Mouse (Mus musculus) c-Kit-negative CD71-positive TER-119-positive erythroid progenitor cells, embryonic 14.5 days (primary cell): ENCODE data around the gene Pip5kl1.

Source experiments
- DNase-seq: peaks from one replicate; pipeline ENCODE4 v3.0.0-alpha.2; 2013; ENCODE audit warnings: low read depth, low spot score

Gene Pip5kl1

DNA sequence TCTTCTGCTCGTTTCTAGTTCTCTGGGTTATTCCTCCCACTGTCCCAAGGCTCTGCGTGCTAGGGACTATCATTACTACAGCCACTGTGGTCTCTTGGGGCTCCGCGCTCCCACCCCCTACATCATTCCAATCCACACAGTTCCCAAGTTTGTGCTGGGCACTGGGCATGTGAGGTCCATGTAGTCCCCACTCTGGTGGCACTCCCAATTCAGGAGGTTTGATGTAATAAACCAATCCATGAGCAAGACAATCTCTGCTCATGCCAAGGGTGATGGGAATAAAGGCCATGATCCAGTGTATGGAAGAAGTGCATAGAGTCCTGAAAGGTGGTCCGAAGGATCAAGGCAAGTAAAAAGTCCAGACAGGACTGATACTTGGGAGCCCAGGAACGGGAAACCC is at the start of gene Pip5kl1:
Pip5kl1 (plus strand) TSS at position 301 of the 400 bp plus-strand sequence.
- no peak for DNase-seq

DNA sequence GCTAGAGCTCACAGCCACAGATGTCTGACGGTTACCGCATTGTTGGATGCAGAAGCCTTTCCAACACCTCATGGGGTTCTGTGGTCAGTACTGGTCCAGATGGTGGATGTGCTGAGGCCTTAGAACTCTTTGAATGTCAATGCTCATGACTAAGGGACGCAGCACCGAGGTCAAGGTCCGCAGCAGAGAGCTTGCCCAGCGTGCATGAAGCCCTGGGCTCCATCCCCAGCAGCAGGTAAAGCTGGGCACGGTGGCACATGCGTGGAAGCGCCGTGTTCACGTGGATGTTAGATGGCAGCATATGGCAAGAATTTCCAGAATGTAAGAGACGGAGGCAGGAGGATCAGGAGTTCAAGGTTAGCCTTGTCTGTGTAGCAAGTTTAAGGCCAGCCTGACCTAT is 48.8 kb upstream of the Pip5kl1 start:
- no peak for DNase-seq

DNA sequence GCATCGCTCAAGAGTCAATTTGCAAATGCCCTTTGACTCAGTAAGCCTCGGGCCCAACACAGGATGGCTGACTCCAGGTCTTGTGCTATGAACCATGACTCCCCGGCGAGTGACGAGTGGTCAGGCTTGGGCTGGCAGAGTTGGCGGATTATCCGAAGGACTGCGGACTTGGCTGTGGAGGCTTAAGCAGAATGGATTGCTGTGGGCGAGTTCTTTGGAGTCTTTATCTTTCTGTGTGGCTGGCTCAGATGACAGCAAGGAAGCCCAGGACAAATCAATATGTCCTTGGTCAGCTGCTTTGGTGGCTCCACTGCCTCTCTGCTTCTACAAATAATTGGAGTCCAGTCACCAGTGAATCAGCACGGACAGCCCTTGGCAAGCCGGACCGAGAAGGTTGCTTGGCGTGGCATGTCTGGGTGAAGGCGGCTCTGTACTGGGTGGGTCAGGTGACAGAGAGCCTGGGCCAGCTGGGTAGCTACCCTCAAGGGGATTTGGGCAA is 47.1 kb upstream of the Pip5kl1 start:
- DNase-seq: no peak

DNA sequence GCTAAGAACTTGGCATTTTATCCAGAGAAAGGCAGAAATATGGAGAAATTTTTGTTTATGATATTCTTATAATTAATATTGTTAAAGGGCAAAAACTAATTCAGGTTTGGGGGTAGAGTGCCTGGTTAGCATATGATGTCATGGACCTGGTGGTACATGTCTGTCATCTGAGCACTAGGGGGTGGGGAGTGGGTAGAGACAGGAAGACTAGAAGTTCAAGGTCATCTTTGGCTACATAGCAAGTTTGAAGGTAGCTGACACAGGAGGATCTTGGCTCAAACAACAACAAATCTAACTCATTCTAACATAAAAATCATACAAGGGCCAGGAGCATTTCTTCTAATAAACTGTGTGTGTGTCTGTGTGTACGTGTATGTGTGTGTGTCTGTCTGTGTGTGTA is 46.3 kb upstream of the Pip5kl1 start:
- DNase-seq: no peak

DNA sequence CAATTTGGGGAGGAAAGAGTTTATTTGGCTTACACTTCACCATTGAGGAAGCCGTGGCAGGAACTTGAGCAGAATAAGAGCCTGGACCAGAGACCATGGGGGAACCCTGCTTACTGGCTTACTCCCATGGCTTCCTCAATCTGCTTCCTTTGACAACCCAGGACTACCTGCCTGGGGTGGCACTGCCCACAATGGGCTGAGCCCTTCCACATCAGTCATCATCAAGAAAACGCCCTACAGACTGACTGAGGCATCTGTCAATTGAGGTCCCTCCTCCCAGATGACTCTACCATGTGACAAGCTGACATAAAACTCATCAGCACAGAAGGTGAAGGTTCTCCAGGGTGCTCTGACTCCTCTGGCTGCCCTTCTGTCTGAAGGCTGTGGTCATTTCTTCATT is 44.1 kb upstream of the Pip5kl1 start:
- no peak for DNase-seq

DNA sequence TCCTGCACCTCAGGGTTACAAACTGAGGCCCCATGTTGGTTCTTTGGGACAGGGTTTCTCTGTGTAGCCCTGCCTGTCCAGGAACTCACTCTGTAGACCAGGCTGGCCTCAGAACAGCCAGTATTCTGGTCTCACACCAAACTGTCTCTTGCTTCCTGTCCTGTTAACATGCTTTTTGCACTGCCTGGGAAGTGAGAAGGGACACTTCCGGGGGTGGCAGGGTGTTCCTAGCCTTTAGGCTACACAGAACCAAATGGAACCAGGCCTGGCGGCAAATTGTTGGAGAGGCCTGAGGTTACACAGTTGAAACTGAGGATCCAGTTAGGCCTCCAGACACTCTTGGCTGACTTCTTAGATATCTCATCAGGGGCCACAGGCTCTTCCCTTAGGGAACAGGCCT is 41.4 kb upstream of the Pip5kl1 start:
- no peak for DNase-seq

DNA sequence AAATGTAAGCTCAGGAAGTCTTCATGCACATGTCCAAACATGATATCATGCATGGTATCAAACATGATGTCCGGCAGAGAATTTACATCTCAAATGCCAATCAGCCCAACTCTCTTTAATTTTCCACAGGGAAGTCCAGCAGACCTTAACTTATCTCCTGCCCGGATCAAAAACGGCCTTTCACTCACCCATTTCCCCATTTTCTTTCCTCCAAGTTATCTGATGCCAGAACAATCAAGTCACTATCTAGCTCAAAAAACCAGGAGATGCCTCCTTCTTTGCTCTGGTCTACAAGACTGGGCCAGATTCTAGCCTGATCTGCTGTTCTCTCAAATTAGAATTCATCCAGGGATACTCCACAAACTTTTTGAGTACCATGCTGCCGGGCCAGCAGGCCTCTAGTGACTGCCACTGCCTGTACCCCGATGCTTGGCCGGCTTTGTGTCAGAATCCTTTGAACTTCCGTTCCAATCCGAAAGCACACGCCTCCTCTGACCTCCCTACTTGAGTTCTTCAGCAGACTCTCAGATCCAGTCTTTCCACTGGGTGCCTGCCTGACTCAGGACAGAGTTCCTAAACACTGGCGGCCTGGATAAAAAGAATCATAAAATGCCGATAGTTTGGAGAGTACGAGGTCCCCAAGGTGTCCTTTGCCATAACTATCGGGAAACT is 40.4 kb upstream of the Pip5kl1 start:
- DNase-seq: no peak

DNA sequence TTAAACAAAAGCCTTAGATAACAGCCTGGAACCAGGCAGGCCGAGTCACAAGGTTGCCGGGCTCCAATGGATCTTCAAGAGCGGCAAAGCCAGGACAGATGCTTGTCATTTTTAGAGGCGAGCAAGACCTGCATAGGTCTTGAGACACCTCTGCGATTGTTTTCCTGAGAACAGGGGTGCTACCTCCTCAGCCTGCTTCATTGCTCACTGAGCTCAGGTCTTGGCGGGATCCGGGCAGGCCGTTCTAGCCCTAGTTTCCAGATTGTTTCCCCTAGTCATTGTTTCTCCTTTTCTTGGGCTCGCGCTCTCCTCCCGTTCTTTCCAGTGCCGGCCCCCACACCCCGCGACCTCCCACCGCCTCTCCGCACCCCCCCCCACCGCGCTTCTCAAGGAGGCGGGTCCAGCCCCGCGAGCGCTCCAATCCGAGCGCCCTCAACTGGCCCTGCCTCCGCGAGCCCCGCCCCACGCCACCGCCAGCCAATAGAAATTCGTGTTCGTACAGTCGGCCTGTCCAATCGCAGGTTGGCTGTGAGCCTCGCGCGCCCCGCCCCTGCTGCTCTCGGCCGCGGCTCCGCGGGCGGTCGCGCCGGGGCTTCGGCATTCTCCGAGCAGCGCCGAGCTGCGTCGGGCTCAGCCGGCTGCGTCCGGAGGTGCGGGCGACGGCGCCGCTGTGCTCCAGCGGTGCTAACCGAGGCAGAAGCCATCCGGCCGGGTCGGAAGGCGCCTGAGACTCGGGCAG is 39.7 kb upstream of the Pip5kl1 start, which contains the start of gene Fam102a:
Fam102a (plus strand) TSS at position 600 of the 739 bp plus-strand sequence.
- peak; percentile 80 for DNase-seq

DNA sequence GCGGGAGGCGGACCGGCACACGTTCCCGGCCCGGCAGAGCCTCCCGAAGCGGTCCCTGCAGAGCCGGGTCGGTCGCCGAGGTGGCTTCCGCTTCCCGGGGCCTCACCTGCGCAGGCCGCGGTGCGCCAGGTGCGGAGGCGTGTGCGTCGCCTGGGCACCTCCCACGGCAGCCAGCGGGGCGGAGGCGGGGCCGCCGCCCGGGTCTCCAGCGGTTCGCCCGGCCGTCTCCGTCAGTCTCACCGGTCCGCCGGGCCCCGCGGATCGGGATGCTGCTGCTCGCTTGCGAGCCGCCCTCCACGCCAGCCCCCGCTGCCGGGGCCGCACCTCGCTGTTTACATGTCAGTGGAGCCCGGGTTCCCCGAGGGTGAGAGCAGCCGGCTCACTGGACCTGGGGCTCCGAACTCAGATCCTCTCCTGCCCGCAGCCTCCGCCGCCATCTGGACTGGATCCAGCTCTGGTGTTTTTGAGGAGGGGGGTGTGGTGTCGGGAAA is 39.1 kb upstream of the Pip5kl1 start:
- no peak for DNase-seq

DNA sequence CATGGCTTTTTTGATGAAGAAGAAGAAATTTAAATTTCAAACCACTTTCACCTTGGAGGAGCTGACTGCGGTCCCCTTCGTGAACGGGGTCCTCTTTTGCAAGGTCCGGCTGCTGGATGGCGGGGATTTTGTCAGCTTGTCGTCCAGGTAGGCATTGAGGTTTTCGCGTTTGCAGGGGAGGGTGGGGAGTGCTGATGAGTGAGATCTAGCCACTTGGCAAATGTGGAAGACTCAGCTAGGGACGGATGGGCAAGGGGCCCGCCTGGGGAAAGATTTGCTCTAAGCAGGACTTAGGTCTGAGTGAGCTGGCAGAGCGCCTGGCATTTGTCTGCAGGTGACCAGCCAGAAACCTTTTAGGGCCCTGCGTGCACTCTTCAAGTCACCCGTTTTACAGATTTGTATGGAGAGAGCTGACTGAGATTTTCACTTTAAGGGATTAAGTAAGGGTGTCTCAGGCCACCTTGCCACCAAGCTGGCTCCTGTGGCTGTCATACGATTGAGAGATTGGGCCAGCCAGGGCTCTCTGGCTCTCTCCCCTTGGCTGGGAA is 38.4 kb upstream of the Pip5kl1 start:
- no peak for DNase-seq

DNA sequence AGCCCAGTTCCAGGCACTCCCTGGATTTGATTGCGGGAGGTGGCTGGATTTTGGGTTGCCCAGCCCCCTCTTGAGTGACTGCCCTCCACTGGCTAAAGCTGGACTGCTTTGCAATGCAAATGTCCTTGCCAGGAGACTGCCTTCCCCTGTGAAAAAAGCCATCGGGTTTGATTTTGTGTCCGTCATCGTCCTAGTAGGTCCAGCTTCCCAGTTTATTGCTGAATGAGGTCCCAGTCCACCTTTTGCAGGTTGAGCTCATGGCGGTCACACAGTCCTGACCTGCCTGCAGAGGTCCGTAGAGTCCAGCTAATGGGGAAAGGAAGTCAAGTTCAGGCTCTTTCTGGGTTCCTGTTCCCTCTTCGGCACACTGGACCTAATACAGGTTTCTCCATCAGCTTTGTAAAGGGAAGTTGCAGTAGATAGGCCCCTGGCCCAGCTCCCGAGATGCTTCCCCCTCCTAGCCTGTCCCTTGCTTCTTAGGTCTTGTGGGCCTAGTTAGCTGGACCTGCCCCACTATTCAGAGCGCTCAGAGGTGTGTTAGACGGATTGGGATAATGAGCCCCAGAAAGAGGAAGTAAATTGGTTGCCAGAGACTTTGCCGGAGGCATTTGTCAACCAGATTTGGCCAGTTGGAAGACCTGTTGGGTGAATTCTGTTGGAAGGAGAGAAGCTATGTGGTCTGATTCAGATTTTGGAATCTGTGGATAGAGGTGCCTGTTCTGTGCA is 37.8 kb upstream of the Pip5kl1 start:
- DNase-seq: no peak

DNA sequence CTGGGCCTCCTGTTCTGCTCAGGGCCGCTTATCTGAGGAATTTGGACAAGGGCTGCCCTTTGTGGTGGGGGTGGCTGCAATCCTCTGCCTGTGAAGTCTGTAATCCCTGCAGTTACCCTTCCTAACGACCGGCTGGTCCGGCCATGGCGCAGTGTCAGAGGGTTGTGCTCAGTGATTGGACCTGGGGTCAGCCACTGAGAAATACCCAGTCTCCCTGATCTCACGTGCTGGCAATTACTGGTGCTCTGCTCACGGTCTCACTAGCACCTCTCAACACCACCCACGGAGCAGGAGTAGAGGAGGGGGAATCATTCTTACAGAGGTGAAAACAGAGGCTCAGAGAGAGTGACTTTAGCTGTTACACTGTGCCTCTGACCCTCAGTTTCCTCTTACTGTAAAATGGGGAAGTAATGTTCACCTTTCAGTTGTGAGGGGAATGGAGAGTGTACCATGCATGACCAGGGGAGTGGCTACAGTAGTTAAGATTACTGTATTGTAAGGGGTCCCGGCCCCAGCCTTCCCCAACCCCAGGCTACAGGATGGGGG is 37.2 kb upstream of the Pip5kl1 start:
- DNase-seq: no peak

DNA sequence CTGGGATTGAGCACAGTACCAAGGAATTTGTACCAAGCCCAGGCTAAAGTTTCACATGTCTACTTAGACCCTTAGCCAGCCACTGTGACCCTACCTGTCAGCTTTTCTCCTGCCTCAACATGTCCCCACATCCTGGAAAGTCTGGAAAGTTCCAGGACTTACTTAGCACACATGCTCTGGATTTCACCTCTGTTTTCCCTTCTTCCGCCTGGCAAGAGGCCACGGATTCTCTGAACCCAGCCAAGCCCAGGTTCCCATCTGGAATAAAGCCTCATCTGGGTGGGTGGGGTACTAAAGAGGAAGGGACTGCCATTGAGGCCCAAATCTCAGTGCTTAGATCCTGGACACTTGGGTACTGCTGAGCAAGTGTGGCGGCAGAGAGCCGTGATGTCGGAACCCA is 36.7 kb upstream of the Pip5kl1 start:
- DNase-seq: no peak

DNA sequence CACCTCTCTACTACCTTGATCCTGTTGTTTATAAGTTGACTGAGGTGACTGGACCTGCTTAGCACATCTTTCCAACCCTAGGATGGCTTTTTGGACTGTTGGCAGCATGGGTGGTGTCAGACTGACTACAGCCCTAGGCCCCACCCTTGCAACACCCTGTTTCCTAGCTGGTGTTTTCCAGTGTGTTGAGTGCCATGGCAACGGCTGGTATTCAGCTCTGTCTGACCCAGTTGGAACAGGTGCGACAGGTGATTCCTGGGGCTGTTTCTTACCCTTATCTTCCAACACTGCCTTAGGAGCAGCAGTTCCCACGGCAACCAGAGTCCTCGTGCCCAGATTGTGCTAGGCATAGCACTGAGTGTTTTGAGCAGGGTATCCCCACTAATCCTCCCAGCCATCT is 36.1 kb upstream of the Pip5kl1 start:
- DNase-seq: no peak

DNA sequence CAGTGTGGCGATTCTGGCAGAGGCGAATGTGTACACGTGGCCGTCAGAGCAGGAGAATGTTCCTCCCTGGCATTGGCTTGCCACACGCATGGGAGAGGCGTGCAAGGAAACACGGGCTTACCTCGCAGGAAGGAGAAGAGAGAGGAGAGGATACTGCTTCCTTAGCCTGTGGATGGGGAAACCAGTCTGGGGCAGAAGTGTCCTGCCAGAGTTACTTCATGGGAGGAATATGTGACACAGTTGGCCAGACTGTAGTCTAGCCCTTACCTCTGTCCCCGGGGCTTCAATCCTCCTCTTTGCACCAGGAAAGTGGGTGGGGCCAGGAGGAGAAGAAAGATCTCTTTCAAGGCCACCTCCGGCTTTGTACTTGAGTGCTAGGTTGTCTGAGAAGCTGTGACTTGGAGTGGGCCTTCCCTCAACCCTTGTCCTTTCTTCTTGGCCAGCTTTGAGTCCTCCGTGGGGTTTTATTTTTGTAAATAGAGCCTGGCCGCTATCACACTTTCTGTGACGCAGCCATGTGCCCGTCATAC is 35.1 kb upstream of the Pip5kl1 start:
- DNase-seq: no peak

DNA sequence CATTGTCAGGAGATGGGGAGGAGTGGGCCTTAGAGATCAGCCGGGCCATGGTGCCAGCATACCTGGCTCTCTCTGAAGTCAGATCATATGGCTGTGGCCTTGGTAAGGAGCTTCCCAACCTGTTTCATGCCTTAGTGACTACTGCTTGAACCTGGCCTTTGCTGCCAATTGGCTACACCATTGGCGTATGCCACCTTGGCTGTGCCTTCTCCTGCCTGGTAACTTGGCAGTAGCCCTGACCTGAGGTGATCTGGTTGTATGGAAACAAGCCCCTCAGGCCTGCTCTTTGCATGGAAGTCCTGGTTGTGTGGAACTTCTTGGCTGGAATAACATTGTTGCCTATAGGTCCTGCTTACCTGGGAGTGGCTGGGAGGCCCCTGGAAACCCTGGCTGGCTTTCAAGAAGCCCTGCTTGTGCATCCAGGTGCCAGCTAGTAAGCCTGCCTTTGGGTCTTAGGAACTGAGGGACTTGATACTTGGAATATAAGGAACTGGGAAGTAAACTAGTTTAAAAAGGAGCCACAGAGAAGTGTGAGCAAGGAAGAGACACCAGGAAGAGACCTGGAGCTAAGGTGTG is 33.2 kb upstream of the Pip5kl1 start:
- no peak for DNase-seq

DNA sequence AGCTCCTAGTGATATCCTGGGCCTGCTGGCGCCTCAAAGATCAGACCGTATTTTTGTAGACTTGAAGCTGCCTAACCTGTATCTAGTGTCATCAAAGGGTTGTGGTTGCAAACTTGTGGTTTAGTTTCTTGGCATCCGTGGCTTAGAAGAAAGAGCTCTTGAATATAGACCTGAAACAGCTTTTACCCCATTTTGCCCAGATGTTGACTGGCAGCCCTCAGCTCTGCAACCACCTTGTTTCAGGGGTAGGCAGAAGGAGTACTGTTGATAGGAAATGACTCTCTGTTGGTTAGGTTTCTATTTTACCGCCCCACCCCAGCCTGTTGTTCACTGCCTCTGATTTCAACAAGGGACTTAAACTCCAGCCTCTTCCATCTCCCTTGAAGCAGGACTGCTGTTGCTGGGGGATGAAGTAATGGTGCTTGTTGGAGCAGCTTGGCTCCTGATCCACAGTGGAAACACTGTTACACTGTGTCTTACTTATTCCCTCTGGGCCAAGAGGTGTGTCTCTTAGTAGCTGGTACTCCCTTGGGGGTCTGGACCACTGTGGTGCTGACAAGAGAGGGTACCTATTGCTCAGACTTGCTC is 32.5 kb upstream of the Pip5kl1 start:
- no peak for DNase-seq

DNA sequence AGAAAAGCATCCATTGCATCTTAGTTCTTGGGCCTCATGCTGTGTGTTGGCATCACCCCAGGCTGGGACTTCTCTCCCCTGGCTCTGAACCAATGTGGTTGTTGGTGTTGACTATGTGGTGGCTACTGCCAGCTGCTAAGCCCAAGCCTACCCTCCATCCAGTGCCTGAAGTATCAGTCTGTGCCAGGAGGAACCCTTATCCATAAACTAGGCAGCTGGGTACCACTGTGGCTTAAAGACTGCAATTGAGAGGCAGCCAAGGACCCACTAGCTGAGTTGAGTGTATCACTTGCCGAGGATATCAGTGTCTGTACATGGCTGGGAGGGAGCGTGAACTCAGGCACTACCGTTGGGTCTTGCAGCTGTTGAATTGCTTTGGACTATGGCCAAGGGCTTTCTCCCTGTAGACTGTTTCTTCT is 31.6 kb upstream of the Pip5kl1 start:
- DNase-seq: no peak

DNA sequence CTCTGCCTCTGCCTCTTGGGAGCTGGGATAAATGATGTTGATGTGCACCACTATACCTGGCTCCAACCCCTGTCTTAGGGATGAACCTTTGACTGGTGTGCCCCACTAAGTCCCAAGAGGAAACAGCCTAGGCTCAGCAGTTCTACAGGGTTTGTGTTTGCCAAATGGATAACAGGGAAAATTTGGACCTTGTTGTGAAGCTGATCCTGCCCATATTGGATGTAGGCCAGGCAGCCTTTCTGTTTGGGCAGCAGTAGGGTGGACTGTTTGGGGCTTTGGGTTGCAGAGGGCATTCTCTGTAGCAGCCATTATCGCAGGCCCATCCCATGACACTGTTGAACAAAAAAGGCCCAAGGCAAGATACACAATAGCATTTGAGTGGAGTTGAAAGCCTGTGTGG is 27.6 kb upstream of the Pip5kl1 start:
- DNase-seq: no peak

DNA sequence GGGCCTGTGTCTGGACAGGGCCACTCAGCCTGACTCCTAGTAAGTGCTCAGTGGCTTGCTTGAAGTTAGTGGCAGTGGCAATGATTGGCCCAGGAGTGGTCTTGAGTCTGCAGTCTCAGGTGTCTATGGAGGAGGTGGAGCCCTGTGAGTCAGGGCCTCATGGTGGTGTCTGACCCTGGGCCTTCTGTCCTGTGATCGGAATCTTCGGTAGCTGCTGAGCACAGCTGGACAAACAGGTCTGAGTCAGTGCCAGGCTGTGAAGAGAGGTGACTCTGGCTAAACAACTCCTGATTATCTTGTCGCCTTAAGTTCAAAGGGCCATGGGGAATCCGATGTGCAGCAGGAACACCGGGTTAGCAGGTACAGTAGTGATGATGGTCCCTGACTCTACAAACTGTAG is 27.2 kb upstream of the Pip5kl1 start:
- no peak for DNase-seq
